Mouse (Mus musculus) gastrocnemius, adult 8-10 months (tissue): Measurements from ENCODE around the gene Zfp354a. TPM values are rescaled to one million over a fixed set of nuclear protein-coding genes. Genes with fewer than 3 reads are reported as not detected.
A peak's percentile ranks its signal among the peaks of the same experiment; 100 is the strongest.
"Not testable (repeated sequence)": the region's sequence is repeated elsewhere in the genome, so short reads cannot be mapped to it uniquely, and the experiment has no call there.

Experiments
- DNase-seq, 2 experiments: peaks; one replicate each; pipeline ENCODE4 v3.0.0; 2022; ENCODE audit warnings: low spot score in 2 of 2
- total RNA-seq, 4 experiments: library from RNA; stranded (reverse); gene quantifications; 2 replicates each; pipeline ENCODE4 v1.2.4; 2022

Gene Zfp354a
- total RNA-seq, result 1 to 10 TPM; 3.3 to 4.7 (median 3.5) TPM

- DNase-seq, result peak; percentile 37 to 68
These were observed at the start of gene Zfp354a for GRCm38 (mm10) chr11:51059151-51059571. Zfp354a (plus strand) TSS chr11:51059257.

- DNase-seq, result no peak
These were observed 47.2 kb upstream of the Zfp354a start for GRCm38 (mm10) chr11:51011821-51012220.

GRCm38 (mm10) chr11:51013936-51014335 lies 45.1 kb upstream of the Zfp354a start, which contains the start of gene Olfr54:
Olfr54 (plus strand) TSS chr11:51014236.
- no peak for DNase-seq

- DNase-seq, result no peak
These were observed 42.7 kb upstream of the Zfp354a start for GRCm38 (mm10) chr11:51016341-51016740.

- DNase-seq, result not testable (repeated sequence)
These were observed 32.2 kb upstream of the Zfp354a start for GRCm38 (mm10) chr11:51026811-51027210.

GRCm38 (mm10) chr11:51029381-51029780 lies 29.7 kb upstream of the Zfp354a start:
- DNase-seq, result not testable (repeated sequence)

- DNase-seq, result no peak
These were observed 28.8 kb upstream of the Zfp354a start for GRCm38 (mm10) chr11:51030225-51030624.

GRCm38 (mm10) chr11:51032851-51033250 lies 26.2 kb upstream of the Zfp354a start:
- no peak for DNase-seq

GRCm38 (mm10) chr11:51034141-51034540 lies 24.9 kb upstream of the Zfp354a start:
- not testable (repeated sequence) for DNase-seq

GRCm38 (mm10) chr11:51035951-51036350 lies 23.1 kb upstream of the Zfp354a start:
- DNase-seq, result no peak

- not testable (repeated sequence) for DNase-seq
These were observed 14.3 kb upstream of the Zfp354a start for GRCm38 (mm10) chr11:51044776-51045175.

- DNase-seq, result not testable (repeated sequence)
These were observed 11.2 kb upstream of the Zfp354a start, which contains the start of gene Olfr1375 for GRCm38 (mm10) chr11:51047809-51048208. Olfr1375 (plus strand) TSS chr11:51048109.

GRCm38 (mm10) chr11:51051678-51052077 lies 7.4 kb upstream of the Zfp354a start:
- no peak for DNase-seq

GRCm38 (mm10) chr11:51053230-51053629 lies 5.8 kb upstream of the Zfp354a start:
- no peak for DNase-seq

GRCm38 (mm10) chr11:51059640-51060039 lies 583 bp downstream of the Zfp354a start:
- DNase-seq, result no peak

- no peak for DNase-seq
These were observed 1.9 kb downstream of the Zfp354a start for GRCm38 (mm10) chr11:51060981-51061380.

- no peak for DNase-seq
These were observed 4.2 kb downstream of the Zfp354a start for GRCm38 (mm10) chr11:51063276-51063675.

- DNase-seq, result no peak
These were observed 4.8 kb downstream of the Zfp354a start for GRCm38 (mm10) chr11:51063841-51064240.

- no peak for DNase-seq
These were observed 25.5 kb downstream of the Zfp354a start for GRCm38 (mm10) chr11:51084527-51084926.

- no peak for DNase-seq
These were observed 26.2 kb downstream of the Zfp354a start for GRCm38 (mm10) chr11:51085269-51085668.

GRCm38 (mm10) chr11:51107261-51107660 lies 48.2 kb downstream of the Zfp354a start:
- no peak for DNase-seq

- DNase-seq, result no peak
These were observed 51.6 kb downstream of the Zfp354a start for GRCm38 (mm10) chr11:51110621-51111020.
